Mouse (Mus musculus) 3T3-L1 (cell line): ENCODE results near the gene Pkig.
"Not testable (repeated sequence)": the region's sequence is repeated elsewhere in the genome, so short reads cannot be mapped to it uniquely, and the experiment has no call there.

Experiments used
- DNase-seq: peaks from one replicate; pipeline ENCODE4 v3.0.0-alpha.2; 2015; ENCODE audit warnings: low read depth, low spot score

Pkig gene

DNA sequence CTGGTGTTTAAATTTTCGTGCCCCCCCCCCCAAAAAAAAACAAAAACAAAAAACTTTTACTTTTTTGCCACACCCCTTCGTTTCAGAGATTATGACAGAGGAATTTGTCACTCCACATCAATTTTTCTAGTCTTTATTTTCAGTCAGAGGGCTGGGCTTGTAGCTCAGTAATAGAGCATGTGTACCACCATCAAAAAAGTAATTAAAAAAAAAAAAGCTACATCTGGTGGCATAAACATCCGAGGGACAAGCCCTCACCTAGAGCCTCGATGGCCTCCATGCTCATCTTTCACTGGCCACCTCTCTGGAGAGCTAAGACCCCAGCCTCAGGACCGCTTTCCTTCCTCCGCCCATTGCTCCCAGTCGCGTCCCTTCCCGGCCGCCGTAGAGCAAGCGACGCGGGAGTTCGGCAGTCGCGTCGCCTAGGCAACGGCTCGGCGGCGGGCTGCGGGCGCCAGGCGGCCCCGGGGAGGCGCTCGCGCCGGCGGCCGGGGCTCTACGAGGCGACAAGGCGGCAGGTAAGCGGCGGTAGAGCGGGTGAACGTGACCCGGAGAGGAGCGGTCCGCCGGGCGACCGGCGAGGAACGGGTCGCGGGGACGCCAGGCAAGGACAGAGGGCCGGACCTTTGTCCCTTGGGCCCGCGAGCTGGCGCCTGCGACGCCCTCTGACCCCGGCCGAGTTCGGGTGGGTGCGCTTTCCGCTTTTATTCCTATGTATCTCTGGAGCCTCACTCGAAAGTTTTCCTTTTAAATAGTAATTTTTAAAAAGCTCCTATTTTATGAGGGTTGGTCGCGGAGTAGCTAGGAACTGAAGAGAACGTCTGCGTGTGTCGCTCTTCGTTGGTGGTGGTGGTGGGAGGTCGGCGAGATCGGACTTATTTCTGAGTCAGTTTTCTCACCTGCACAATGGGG is at the start of gene Pkig:
Pkig (plus strand) TSS at position 412 of the 912 bp plus-strand sequence.
- peak; percentile 80 for DNase-seq

DNA sequence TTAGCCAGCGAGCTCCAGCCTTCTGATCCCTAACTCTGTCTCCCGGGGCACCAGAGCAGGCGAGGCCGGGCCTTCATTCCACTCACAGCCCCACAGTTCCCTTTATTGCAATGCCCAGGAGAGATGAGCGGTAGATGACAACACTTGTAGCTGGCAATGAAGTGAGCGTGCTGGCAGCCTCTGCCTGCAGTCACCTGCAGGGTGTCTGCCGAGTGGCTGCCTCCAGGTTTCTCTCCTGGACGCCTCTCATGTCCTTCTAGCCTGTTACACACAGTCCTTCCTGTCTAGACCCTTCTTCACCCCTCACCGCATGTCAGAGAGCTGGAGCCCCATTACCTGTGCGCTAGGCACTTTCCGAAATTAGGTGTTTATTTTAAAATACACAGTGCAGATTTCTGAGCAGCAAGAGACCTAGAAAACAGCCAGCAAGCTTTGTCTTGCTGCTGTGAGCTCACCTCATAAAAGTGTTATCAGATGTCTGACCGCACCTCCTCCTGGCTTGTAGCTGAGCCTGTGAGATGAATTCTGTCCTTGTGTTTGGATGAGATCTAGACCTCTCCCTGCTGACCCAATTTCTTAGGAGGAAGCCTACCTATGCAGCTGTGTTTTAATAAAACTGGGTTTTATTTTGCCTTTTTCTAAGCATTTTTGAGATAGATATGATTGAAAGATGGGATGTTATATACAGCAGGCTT is 48.8 kb upstream of the Pkig start:
- DNase-seq, result no peak

DNA sequence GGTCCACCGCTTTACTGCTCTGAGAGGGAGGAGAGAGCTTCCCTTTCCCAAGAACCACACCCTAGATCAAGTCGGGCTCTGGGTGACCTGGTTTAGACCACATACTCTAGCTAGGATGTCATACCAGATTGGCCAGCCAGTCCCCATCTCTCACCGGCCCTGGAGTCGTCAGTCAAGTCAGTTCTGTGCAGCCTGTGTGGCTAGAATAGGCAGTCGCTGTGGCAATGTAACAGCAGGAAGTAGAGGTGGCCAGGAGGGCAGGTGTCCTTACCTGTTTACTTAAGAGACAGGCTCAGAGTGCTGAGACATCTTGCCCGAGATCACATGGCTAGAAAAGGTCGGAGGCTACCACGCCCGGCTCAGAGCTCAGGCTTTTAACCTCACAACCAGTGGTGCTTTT is 47.0 kb upstream of the Pkig start:
- no peak for DNase-seq

DNA sequence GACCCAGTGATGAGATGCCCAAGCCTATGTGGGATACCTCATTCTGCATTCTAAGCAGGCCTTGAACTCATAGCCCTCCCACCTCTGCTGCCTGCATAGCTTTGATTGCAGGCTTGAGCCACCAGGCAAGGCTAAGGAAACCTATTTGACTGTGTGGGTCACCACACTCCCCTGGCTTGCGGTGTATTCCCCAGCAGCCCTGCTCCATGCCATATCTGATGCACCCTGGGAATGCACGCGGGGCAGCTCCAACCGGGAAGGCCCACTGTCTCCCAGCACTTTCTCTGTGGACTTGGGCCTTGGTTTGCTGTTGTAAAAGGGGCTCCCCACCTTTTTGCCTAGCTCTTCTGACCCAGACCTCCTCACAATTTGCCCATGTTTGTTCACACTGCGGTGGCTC is 45.0 kb upstream of the Pkig start:
- no peak for DNase-seq

DNA sequence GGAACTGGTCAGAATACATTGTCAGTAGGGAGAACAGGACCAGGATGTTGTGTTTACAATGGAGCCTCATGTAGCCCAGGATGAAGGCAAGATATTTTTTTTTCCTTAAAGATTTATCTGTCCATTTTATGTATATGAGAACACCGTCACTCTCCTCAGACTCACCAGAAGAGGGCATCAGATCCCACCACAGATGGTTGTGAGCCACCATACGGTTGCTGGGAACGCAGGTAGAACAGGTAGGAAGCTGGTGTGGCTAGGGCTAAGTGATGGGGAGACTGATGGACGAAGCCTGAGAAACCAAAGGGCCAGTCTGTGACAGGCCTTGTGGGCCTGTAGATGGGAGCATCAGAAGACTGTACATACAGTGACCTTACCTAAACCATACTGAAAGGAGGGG is 44.2 kb upstream of the Pkig start:
- no peak for DNase-seq

DNA sequence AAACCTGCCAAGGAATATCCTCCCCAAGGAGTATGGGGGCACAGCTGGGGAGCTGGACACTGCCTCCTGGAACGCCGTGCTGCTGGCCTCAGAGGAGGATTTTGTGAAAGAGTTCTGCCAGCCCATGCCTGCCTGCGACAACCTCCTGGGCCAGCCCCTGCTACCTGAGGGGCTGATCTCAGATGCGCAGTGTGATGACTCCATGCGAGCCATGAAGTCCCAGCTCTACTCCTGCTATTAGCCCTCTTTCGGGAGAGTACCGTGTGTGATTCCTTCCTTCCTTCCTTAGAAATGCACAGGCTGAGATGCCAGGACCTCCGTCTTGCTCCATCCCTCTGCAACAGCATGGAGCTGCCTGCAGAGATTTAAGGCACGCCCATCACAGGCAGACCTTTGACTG is 42.8 kb upstream of the Pkig start:
- no peak for DNase-seq

DNA sequence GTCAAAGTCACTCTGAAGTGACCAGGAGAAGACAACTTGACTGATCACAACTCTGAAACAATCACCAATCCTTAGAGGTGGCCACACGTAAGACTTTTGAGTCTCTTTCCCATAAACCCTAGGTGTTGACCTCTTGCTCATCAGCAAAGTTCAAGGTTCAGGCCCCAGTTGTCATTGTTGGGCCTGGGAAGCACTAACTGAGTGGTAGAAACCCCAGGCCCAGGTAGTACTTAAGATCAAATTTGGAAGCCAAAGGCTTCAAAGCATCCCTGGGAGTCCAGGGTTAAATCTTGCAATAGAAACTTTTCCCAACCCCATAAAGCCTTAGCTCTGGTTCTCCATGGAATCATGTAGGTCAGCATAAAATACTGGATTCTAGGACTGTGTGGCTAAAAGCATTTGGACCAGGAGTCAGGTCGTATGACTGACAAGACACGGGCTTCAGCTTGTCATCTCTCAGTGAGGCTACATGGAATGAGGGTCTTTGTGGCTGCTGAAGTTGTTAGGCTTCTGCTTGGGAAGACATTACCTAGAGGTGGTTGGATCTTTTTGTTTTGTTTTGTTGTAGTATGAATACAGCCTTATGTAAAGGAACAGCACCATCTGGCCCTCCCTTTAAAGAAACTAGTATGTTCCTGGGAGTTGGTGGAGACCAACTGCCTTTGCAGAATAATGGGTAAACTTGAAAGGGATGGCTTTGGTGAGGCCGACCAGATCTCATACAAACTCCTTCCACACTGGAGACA is 42.1 kb upstream of the Pkig start:
- DNase-seq, result no peak

DNA sequence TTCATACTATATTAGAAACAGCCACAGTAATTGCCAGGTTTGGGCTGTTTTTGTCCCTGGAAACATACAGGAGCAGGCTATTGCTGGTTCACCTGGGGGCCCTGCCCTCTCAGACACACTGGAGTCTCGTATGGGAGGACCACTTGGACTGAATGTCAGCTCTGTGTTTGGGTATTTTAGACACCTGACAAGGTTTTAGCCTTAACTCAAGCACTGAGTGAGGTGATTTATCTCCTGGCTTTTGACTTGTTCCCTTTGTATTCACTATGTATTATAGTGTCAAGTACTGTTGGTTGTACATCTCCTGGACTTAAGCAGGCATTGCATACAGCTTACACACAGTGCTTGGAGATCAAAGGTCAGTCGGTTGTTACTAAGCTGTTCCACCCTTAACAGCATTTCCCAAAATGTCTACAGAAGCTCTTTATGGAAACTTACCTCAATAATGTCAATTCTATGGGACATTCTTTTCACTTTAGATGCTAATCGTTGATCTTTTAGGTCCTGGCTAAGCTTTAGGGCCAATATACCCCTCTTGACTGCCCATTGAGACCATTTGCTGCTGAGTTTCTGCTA is 41.4 kb upstream of the Pkig start:
- no peak for DNase-seq

DNA sequence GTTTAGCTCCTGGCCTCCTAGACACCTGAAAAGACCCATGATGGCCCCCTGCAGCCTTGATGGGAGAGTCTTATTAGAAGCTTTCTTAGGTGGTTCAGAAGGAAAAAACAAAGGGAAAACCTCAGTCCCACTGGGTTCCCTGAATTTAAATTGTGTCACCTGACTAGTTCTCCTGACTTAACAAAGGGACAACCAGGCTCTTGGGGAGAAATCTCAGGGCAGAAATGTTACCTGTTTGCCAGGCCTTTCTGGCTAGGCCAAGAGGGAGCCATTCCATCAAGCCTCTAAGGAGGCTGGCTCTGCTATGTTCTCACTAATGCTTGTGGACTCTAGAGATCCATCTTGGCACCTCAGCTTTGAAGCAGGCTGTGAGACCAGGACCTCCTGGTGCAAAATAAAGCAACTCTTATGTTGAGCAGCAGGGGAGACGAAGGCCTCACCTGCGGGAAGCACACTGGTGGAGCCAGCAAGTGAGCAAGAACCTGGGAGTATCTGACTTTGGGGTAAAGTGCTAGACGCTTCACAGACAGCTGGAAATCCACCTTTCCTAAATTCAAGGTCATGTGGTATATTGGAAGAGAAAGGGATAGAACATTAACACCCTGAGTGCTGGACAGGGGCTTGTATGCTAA is 40.8 kb upstream of the Pkig start:
- no peak for DNase-seq

DNA sequence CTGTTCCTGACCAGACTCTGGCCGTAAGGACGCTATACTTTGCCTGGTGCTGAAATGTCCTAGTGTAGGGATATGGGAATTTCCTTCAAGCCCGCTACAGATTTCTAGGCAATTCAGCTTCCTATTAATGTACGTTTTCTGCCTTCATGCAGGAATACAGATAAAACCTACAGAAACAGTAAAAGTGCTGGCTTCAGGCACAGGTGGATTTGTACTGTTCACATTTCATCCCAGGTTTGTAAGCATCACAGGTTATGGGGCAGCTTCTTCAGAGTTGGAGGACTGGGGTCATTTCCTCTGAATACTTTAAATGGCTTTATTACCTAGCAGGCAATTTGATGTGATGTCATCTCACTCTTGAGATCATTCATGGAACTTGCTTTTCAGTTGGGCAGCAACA is 40.3 kb upstream of the Pkig start:
- DNase-seq, result no peak

DNA sequence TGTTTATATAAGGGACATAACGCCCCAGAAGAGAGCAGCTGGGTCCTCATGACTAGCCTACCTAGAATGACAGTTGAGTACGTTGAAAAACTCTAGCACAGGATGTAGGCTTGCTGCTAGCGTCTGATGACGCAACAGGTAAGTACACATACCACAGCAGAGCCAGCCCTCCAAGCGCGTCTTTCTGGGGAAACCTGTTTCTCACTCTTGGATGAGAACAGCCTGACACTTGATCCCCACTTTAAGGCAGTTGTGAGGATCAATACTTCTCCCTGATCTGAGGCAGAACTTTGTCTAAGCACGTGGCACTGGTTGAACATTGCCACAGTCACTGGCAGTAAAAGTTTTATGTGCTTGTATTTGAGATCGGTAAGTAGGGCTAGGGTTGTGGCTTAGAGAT is 37.7 kb upstream of the Pkig start:
- no peak for DNase-seq

DNA sequence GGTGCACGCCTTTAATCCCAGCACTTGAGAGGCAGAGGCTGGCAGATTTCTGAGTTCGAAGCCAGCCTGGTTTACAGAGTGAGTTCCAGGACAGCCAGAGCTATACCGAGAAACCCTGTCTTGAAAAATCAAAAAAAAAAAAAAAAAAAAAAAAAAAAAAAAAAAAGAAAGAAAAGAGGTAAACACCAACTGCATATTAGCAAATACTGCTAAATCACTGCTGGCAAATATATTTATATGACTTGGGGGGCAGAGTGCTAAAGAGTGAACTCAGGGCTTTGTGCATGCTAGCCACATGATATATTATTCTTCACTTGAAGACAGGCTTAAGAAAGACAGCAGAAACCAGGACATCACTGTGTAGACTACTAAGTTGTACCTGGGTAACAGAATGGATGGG is 36.8 kb upstream of the Pkig start:
- DNase-seq, result not testable (repeated sequence)

DNA sequence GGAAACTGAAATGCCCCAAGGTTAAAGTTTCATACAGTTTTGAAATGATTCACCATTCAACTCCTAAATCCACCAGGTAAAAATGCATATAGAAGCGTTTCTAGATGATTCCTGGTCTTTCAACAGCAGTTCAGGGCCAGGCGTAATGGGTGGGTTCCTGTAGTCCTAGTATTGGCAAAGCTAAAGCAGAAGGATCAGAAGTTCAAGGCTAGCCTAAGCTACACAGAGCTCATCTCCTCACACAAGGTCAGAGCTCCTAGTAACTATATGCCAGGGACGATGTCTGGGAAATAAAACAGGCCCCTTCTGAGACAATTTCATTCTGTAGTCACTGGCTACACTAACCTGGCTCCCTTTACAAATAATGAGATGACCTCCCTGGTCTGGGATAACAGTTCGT is 27.0 kb upstream of the Pkig start:
- DNase-seq, result no peak

DNA sequence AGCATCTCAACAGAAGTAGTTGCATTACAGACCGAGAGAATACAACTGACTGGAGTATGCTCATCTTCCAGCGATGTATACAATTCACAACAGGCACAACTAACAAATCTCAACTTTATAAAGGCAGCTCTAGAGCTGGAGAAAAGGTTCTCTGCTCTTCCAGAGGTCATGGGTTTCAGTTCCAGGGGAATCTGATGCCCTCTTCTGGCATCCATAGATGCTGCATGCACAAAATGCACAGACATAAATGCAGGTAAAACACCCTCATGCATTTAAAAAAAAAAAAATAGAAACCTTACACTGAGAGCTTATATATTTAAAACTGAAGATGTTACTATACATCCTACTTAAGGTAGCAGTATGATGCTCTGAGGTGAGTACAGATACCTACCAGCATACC is 26.5 kb upstream of the Pkig start:
- DNase-seq, result no peak

DNA sequence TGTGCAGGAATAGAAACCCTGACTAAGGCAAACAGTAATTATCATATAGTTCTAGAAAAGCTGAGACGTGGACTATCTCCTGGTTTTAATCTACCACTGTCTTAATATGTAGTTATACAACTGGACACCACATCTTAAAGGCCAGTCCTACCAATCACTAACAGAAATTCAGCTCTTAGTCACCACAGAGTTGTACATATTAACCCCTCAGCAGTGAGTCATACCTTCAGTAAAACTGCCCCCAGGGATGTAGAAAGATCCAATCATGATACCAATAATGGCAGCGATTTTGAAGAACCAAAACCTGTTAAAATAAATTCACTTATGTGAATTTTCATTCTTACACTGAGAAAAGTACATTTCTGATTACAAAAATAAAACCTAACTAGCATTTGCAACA is 24.0 kb upstream of the Pkig start:
- DNase-seq, result peak; percentile 64

DNA sequence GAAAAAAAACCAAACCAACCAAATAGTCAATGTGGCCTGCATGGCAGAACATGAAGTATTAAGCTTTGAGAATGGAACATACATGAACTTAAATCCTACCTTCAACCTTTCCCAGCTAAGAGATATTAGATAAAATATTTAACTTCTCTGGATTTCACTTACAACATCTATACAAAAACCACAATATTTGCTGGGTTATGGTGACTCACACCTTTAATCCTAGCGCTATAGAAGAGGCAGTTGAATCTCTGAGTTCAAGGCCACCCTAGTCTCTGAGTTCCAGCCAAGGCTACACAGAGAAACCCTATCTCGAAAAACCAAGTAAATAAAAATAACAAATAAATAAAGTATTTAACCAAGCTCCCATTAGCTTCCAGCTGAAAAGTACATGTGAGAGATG is 22.1 kb upstream of the Pkig start:
- DNase-seq, result no peak

DNA sequence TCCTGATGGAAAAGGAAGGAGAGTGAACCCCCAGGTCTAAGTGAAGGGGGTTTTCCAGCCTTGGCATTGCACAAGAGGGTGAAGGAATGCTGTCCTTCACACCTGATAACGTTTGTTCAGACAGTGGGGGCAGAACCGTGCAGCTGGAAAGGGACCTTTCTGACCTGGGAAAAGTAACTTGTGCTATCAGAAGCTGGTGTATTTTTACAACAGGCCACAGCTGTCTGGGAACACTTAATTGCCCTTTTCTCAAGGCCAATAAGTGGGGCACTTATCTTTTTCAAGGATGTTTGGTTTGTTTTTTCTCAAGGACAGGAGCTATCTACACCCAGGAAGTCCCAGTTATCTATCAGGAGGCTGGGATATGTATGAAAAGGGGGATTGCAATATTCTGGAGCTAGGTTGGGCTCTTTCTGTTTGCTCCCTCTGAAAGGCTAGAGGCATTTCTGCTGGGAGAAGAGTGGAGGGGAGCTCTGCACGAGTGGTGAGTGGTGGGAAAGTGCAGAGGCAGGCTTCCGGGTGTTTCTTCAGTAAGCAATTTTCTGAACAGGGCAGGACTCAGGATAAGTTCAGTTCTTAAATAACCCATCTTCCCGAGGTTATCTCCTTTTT is 20.4 kb upstream of the Pkig start:
- no peak for DNase-seq

DNA sequence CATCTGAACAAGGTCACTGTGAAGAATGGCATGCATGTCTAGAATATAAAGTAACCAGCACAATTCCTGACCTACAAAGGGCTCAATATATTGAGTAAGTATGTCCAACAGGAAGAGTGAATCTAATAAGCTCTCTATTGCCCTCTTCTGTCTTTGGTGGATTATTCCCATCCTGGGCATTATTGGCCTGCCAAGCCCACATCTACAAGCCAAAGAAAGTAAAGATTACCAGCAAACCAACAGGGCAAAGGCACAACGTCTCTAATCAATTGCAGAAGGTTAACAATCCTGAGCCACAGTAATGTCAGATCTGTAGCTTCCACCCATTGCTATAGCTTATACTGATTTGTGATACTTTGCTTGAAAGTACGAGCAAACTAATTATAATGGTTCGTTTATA is 17.7 kb upstream of the Pkig start:
- DNase-seq, result peak; percentile 39

DNA sequence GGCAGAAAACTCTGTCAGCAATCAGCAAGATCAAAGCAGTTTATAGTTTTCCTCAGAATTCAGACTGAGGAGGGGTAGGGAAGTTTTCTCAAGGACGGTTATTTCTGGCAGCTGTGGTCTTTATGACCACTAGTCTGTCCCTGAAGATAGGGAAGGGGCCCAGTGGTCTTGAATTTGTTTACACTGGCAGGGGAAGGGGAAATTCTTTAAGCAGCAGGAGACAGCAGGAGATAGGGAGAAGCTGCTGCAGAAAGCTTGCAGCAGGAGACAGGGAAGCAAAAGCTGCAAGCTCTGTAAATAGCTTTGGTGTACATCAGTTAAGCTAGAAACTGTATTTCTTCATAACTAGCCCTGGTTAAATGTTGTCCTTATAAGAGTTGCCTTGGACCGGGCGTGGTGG is 16.5 kb upstream of the Pkig start:
- no peak for DNase-seq

DNA sequence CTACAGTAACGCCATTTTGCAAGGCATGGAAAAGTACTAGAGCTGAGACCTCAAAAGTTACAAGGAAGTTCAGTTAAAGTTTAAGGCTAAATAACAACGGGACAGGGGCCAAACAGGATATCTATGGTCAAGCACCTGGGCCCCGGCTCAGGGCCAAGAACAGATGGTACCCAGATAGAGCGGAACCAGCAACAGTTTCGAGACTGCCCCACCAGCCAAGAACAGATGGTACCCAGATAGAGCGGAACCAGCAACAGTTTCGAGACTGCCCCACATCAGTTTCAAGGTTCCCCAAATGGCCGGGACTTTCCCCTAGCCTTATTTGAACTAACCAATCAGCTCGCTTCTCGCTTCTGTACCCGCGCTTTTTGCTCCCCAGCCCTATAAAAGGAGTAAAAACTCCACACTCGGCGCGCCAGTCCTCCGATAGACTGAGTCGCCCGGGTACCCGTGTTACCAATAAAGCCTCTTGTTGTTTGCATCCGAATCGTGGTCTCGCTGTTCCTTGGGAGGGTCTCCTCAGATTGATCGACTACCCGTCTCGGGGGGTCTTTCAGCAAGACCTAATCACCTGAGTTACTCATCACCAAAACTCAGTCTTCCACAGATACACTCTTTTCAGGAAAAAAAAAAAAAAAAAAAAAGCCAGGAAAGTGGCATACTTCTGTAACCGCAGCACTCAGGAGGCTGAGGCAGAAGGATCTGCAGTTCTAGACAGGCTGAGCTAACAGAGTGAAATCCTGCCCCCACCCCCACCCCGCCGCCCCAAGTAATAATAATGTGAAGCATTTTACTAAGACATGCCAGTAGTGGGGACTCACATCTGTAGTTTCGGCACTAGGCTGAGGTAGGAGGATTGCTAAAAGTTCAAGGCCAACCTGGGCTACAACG is 15.3 kb upstream of the Pkig start:
- DNase-seq, result no peak
